Mouse (Mus musculus) heart, adult 2 months (tissue): ENCODE results near the gene Ciart.

Experiments
- CTCF ChIP-seq: fragments of 200-600 bp; IDR thresholded peaks from 2 replicates; pipeline ENCODE4 v1.8.1; 2022; ENCODE audit warnings: antibody characterized with exemption, mild to moderate bottlenecking, moderate library complexity
- EP300 ChIP-seq: fragments of 200-500 bp; IDR thresholded peaks from 2 replicates; pipeline ENCODE4 v1.6.1; 2011; ENCODE audit warnings: low read depth, low read length, control low read depth; ENCODE audit not compliant: insufficient read depth
- POLR2A ChIP-seq: fragments of 200-500 bp; IDR thresholded peaks from 2 replicates; pipeline ENCODE4 v1.6.1; 2011; ENCODE audit warnings: mild to moderate bottlenecking, low read depth, low read length, control low read depth; ENCODE audit not compliant: insufficient read depth

DNA sequence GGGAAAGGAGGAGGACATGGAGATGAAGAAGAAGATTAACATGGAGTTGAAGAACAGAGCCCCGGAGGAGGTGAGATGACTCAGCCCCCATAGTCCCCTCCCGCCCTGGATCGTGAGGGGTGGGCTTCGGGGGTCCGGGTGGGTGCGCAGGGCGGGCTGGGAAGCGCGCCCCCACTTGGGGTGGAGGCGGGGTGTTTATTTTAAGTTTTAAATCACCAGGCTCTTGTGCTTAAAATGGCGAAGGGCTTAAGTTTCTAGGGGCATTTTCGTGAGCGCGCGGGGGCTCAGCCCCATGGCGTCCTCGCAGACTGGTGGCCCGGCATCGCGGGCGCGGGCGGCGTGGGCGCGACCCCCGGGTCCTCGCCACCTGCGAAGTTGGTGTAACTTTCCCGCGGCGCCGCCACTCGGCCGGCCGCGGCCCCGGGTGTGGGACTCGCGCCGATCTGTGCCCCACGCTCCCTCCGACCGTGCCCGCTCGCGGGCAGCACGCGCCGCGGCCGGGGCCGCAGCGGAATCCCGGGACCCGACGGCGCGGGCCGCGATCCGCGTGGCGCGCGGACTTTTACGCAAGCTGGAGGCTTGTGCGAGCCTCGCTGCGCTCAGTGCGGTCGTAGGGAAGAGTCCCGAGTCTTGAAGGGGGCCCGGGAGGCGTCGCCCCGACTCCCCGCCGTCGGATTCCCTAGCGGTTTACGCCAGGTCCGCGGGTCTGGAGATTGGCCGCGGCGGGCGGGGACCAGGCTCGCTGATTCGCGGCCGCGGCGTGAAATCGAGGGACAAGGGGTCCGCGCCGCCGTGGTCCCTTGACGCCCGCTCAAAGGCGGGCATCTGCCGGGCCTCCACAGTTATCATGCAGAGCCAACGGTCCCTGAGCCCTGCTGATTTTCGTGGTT is 47.8 kb upstream of the Ciart start:
- TF ChIP-seq CTCF (peak; percentile 29), POLR2A (no peak), EP300 (no peak)
